10 mouse cellular contexts compared by ENCODE assay signal in the genomic region with DNA sequence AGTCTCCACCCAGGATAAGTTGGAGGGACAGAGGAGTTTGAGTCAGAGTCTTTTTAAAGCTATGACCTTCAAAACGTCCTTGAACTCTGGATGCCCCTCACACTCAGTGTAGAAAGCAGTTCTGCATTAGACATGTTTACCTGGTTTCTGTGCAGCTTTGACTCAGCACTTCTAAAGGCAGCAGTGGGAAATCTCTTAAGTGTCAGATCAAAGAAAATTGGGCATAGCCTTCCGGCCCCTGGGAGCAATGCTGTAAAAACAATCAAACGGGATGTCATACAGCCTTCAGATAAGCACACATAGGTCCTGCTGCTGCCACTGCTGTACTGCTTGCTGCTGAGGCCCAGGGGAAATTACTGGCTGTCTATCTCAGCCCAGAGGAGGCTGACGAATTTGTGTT.
DNase-seq lines count a peak whose midpoint lies in the region; ATAC-seq and TF ChIP-seq lines count a peak whose summit lies in the region.
"Had no signal": no experiment of that assay in that cellular context is flagged by ENCODE, and none has a peak within 500 bp of the region (broad histone marks: within the 10 kb centered on the region; RNA-seq: fewer than 3 reads in every experiment).

No protein-coding gene starts in this region.

- intact Hi-C loops in heart, postnatal 10 days (cut with DNase I), result loop anchor here (5.0 kb wide), 1 partner anchor 95 kb away; a partner anchor contains a TSS

- peak; percentile 74 for ATAC-seq in heart, postnatal 0 days (ENCODE audit: insufficient read depth, low read depth)
- ATAC-seq in midbrain, embryonic 16.5 days, result peak; percentile 75; the same call in 1 of the 2 replicates

- DNase-seq in adrenal gland, adult (ENCODE audit: inconsistent age in 2 of 2, low spot score in 1 of 2), result peak; percentile 58 to 72
- no peak for DNase-seq in adrenal gland, adult 18-20 months (ENCODE audit: low spot score in 2 of 2)
- peak; percentile 66 for DNase-seq in heart, postnatal 0 days (ENCODE audit: low spot score)
- DNase-seq in heart, adult 9 months (ENCODE audit: low spot score in 2 of 2), result no peak
- peak; percentile 39 to 49 for DNase-seq in heart, postnatal 10 days
- DNase-seq in layer of hippocampus, adult 8-10 months (ENCODE audit: low spot score in 2 of 2), result no peak
- DNase-seq in left cerebral cortex, adult 18-20 months (ENCODE audit: low spot score in 2 of 2), result no peak
- DNase-seq: cerebellum, postnatal 10 days; thymus, adult 2 months had no signal

- no peak overlapping the region for H3K9ac ChIP-seq in heart, postnatal 0 days (replicated peaks; ENCODE audit: low read depth, low read length)
- no peak overlapping the region for H3K9ac ChIP-seq in midbrain, embryonic 16.5 days (ENCODE audit: low read depth, low read length)

- TF ChIP-seq EP300 in heart, postnatal 0 days (IDR thresholded peaks at IDR 0.05; ENCODE audit: low read depth), result no peak

- H3K4me1 ChIP-seq in heart, postnatal 0 days (ENCODE audit: control insufficient read depth, insufficient read depth), result peaks cover 19% of the 10 kb centered on the region
- H3K4me1 ChIP-seq in midbrain, embryonic 16.5 days (ENCODE audit: control insufficient read depth, insufficient read depth, low read length), result 0 out of 2 replicates have a peak, but pooled peaks cover 2% of the 10 kb centered on the region

- no peaks in the 10 kb centered on the region for H3K27me3 ChIP-seq in heart, postnatal 0 days (ENCODE audit: control insufficient read depth, insufficient read depth, low read length)
- H3K27me3 ChIP-seq in midbrain, embryonic 16.5 days (ENCODE audit: control insufficient read depth, insufficient read depth, low read depth, low read length), result no peaks in the 10 kb centered on the region

- TF ChIP-seq CTCF in heart, postnatal 0 days (IDR thresholded peaks at IDR 0.05; ENCODE audit: low read depth), result no peak

- no peak overlapping the region for H3K4me3 ChIP-seq in heart, postnatal 0 days (ENCODE audit: low read depth, low read length)
- H3K4me3 ChIP-seq in midbrain, embryonic 16.5 days (ENCODE audit: low read depth, low read length), result no peak overlapping the region

- no peak overlapping the region for H3K4me2 ChIP-seq in heart, postnatal 0 days (ENCODE audit: low read depth, low read length)
- no peak overlapping the region for H3K4me2 ChIP-seq in midbrain, embryonic 16.5 days (ENCODE audit: low read length)

- no peaks in the 10 kb centered on the region for H3K36me3 ChIP-seq in heart, postnatal 0 days (replicated peaks; ENCODE audit: control insufficient read depth, insufficient read depth, low read length)
- H3K36me3 ChIP-seq in midbrain, embryonic 16.5 days (ENCODE audit: control insufficient read depth, insufficient read depth, low read length), result no peaks in the 10 kb centered on the region

- peak overlapping the region; percentile 68 for H3K27ac ChIP-seq in heart, postnatal 0 days (ENCODE audit: low read depth)
- 0 out of 2 replicates have a peak overlapping the region, but pooled peaks have one; percentile 31 for H3K27ac ChIP-seq in midbrain, embryonic 16.5 days (ENCODE audit: low read length)

- 1% methylated on average over 4 of the region's 4 CpGs for WGBS in heart, postnatal 0 days
- 47% methylated on average over 4 of the region's 4 CpGs for WGBS in midbrain, embryonic 16.5 days

- H3K9me3 ChIP-seq in heart, postnatal 0 days (replicated peaks; ENCODE audit: control insufficient read depth, low read length), result no peaks in the 10 kb centered on the region
- no peaks in the 10 kb centered on the region for H3K9me3 ChIP-seq in midbrain, embryonic 16.5 days (replicated peaks; ENCODE audit: control insufficient read depth, low read length, poor library complexity, severe bottlenecking)

Comparison
In these comparisons a context has a peak if more than half of its experiments do, and no peak if none do; other contexts are left out.
1. DNase-seq: peak in adrenal gland, adult (2 of 2), heart, postnatal 0 days (single experiment) and heart, postnatal 10 days (2 of 2); none in adrenal gland, adult 18-20 months (0 of 2), heart, adult 9 months (0 of 2), layer of hippocampus, adult 8-10 months (0 of 2) and left cerebral cortex, adult 18-20 months (0 of 2).